Mouse (Mus musculus) embryonic fibroblast, embryonic 13.5 days (primary cell): ENCODE measurements around the gene Prokr1. TPM values are rescaled to one million over a fixed set of nuclear protein-coding genes. Genes with fewer than 3 reads are reported as not detected.

Experiments used
- H3K27ac ChIP-seq: 2 replicates; pipeline ENCODE4 v1.5.1; 2012; ENCODE audit warnings: low read length, control low read depth, inconsistent platforms; ENCODE audit not compliant: insufficient read depth
- H3K4me1 ChIP-seq: 2 replicates; pipeline ENCODE4 v1.6.1; 2011; ENCODE audit warnings: low read length; ENCODE audit not compliant: control insufficient read depth, insufficient read depth
- H3K4me3 ChIP-seq: 2 replicates; pipeline ENCODE4 v1.5.1; 2011; ENCODE audit warnings: mild to moderate bottlenecking, control low read depth, low read length; ENCODE audit not compliant: insufficient read depth
- CTCF ChIP-seq: IDR thresholded peaks from 2 replicates; pipeline ENCODE4 v1.5.1; 2011; ENCODE audit warnings: mild to moderate bottlenecking, control low read depth, low read length, moderate library complexity, borderline replicate concordance; ENCODE audit not compliant: insufficient read depth
- POLR2A ChIP-seq: IDR thresholded peaks from 2 replicates; pipeline ENCODE4 v1.6.1; 2011; ENCODE audit warnings: low read depth, mild to moderate bottlenecking, control low read depth, low read length, moderate library complexity
- polyA plus RNA-seq: library from polyadenylated mRNA; stranded (reverse); fragments of >200 nt; gene quantifications from 2 replicates; pipeline ENCODE4 v1.2.4, GENCODE M21; 2011; ENCODE audit warnings: low read depth; ENCODE audit not compliant: missing spikeins, insufficient read length

Prokr1 gene
- polyA plus RNA-seq, 1 experiment, result 3.3 TPM

DNA sequence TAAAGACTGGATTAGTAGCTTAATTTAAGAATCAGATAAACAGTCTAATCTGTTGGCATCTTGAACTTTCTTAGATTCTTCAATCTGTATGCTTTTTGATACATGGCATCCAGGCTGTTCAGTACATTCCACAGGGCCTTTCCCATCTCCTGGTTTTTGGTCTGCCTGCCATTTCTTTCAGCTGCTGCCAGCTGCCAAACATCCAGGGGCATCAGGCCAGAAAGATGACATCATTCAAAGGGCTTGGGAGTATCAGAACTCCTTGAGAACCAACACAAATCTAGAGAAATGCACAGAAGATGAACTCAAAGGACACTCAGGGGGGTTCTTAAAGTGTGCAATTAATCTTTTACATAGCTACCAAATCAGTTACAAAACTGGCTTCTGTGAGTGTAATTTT is 9.3 kb upstream of the Prokr1 start:
- TF ChIP-seq CTCF (no peak), POLR2A (no peak)

DNA sequence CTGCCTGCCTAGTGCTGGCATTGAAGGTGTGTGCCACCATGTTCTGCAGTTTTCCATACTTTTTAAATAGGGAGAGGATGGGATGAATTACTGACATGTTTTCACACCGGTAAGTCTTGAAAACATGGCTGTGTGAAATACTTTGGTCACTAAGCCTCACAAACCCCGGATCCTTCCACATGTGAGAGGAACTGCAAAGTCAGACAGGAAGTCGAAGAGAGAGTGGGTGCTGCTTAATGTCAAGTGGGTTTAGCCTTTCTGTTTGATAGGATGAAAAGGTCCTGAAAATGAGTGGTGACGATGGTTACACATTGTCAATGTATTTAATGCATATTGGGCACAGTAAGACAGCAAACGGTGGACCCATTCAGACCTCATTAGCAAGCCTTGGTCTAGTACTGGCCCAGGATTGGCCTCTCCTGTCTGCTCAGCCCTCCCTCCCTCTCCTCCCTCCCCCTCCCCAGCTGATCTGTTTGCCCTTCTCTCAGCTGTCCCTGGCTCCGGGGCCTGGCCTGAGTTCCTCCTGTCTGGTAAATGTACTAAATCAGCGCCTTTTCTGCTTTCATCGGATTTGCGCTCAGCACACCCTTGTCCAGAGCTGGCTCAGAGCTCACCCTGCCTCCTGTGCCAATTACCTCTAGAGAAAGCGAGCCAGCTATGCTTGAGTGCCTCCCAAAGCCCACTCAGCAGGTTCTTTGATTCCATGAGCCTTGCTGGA is 6.7 kb upstream of the Prokr1 start:
- TF ChIP-seq CTCF (no peak), POLR2A (no peak)
- Histone ChIP-seq H3K27ac (no peak overlapping the region), H3K4me1 (no peaks in the 10 kb centered on the region), H3K4me3 (no peak overlapping the region)

More for the DNA sequence above, 9.3 kb upstream of the Prokr1 start:
- Histone ChIP-seq H3K4me1 (no peaks in the 10 kb centered on the region), H3K4me3 (no peak overlapping the region), H3K27ac (no peak overlapping the region)

DNA sequence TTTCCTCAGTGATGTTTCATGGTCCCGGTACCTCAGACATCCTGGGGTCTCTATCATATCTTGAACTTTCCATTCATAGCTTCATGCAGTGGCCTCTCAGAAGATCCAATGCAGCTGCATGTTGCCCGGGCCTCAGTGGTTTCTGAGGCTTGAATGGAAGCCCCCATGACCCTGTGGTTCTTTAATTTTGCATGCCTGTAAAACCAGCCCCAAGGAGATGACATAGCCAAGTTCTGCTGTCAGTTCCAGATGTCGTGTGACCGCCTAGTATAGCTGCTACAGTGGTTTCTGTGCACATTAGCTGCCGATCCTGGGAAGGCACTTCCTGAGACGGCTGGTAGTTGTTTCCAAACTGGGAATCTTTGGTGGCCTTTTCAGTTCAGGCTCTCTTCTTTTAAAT is 3.6 kb upstream of the Prokr1 start:
- Histone ChIP-seq H3K27ac (no peak overlapping the region), H3K4me1 (no peaks in the 10 kb centered on the region), H3K4me3 (no peak overlapping the region)
- TF ChIP-seq POLR2A (no peak), CTCF (no peak)

DNA sequence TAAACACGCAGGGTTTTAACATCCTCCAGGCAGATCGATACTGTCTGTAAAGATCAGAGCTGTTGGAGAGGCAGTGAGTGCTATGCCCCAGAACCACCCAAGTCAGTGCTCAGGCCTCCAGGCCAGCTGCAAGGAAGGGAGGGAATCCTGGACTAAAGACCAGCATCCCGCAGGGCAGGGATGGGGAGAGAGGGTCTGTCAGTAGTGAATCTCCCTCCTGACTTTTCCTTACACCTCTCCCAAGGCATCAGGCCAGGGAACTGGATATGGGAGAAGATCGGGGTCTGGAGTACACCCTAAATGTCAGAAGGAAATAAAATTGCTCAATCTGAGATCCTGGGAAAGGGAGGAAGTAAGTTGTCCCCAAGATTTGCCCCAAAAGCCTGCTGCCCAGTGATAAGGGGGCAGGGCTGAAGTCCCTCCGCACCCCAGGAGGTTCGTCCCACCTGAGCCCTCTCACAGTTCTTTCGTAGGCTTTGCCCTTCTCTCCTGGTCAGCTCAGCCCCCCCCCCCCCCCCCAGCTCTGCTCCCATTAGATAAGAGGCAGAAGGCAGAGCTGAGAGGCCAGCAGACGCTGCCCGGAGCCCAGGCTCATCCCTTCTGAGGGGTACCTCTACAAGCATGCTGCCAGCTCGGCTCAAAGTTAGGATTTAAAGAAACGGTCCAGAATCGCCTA is 687 bp downstream of the Prokr1 start:
- no peaks in the 10 kb centered on the region for H3K4me1 ChIP-seq
- peak overlapping the region; percentile 46 for H3K4me3 ChIP-seq
- TF ChIP-seq CTCF, result no peak
- H3K27ac ChIP-seq, result no peak overlapping the region

DNA sequence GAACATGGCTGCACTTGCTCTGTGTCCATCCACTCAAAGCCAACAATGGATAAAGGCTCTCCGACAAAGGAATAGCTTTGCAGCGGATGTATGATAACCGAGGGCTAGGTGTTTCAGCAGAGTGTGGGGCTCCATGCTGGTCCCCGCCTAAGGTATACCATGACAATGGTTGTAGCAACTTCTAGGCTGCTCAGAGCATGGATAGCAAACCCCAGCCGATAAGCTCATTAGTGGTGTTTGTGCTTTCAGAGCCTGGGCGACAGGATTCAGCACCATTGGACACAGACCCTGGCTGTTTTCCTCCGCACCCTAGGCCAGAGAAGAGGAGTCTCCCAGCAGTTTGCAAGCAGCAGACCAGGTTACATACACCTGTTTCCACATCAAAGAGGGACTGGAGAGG is 6.6 kb downstream of the Prokr1 start:
- no peak overlapping the region for H3K4me3 ChIP-seq
- no peaks in the 10 kb centered on the region for H3K4me1 ChIP-seq

DNA sequence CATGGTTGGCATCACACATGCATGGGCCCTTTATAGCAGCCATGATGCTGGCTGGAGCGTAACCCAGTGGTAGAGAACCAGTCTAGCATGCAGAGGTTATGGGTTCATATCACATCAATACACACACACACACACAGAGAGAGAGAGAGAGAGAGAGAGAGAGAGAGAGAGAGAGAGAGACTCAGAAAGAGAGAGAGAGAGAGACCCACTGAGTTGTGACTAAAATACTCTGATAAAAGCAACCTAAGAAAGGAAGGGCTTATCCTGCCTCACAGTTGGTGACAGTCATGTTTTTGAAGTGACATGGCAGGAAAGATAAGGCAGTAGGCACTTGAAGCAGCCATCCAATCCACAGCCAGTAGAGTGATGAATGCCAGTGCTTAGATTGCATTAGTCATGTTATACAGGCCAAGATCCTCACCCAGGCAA is 7.3 kb downstream of the Prokr1 start:
- no peak for TF ChIP-seq POLR2A
- no peak for TF ChIP-seq CTCF
- Histone ChIP-seq H3K4me3 (no peak overlapping the region), H3K27ac (no peak overlapping the region), H3K4me1 (no peaks in the 10 kb centered on the region)

More for the DNA sequence above, 6.6 kb downstream of the Prokr1 start:
- H3K27ac ChIP-seq, result no peak overlapping the region
- TF ChIP-seq CTCF, result no peak
- TF ChIP-seq POLR2A, result no peak

DNA sequence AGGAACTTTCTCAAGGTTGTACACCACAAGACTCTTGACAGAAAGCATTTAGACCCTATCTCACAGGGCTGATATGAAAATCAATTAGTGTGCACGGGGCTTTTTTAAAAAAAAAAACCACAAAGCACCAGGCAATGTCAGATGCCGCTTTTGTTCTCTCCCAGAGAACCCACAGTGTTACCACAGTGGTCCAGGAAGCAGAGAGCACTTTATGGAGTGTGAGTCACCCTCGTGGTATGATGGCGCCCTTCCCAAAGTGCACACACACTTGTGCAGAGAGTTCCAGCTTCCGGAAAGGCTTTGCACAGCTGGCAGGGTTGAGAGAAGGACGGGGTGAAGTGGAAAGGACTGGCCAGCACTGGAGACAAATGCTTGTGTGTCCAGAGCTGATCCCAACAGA is 8.1 kb downstream of the Prokr1 start:
- no peak for TF ChIP-seq CTCF
- TF ChIP-seq POLR2A, result no peak
- Histone ChIP-seq H3K27ac (peak overlapping the region; percentile 62), H3K4me3 (no peak overlapping the region), H3K4me1 (no peaks in the 10 kb centered on the region)

DNA sequence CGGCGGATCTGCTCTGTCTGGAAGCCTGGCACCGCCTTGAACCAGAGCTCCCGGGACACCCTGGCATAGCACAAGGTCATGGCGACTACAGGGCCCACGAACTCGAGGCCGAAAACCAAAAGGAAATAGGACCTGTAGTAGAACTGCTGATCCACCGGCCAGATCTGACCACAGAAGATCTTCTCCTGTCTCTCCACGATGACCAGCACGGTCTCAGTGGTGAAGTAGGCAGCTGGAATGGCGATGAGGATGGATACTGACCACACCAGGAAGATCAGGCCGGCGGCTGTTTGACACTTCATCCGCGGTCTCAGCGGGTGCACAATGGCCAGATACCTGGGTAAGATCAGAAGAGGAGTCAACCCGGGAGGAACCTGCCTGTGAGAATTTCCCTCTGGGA is 9.0 kb downstream of the Prokr1 start:
- Histone ChIP-seq H3K27ac (no peak overlapping the region), H3K4me1 (no peaks in the 10 kb centered on the region), H3K4me3 (no peak overlapping the region)
- TF ChIP-seq POLR2A (no peak), CTCF (no peak)

DNA sequence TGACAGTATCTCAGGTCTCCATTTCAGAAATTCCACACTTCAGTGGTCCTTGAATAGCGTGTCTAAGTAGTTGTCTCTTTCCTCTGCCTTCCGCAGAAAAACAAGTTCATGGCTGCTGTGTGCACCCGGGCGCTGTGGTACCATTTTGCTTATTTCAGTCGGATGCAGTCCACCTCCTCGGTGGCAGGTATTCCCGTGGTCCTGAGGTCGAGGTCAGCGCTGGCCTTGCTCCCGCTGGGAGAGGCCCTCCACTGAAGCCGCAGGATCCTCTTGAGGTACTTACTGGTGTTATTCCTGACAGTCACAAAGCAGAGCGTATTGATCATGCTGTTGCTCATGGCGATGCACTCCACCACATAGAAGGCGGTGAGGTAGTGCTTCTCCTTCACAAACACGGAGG is 9.5 kb downstream of the Prokr1 start:
- H3K27ac ChIP-seq, result no peak overlapping the region
- no peak overlapping the region for H3K4me3 ChIP-seq
- TF ChIP-seq CTCF, result no peak
- no peak for TF ChIP-seq POLR2A
- H3K4me1 ChIP-seq, result no peaks in the 10 kb centered on the region

DNA sequence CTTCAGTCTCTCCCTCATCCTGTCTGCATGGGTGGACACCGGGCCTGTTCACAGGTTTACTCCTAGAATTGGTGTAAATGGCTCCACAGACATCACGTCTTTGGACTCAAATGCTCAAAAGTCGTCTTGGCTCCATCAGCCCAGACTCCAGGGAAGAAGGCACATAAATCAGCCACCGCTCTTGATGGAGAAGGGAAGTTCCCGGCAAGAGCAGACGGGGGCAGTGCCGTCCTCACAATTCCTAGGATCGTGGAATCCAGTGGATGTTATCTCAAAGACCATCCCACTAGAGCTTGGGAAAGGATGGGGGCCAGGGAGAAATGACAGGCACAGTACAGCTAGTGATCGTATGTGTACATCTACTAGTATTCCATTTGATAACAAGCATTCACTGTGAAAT is 12.3 kb downstream of the Prokr1 start:
- Histone ChIP-seq H3K27ac (no peak overlapping the region), H3K4me3 (no peak overlapping the region), H3K4me1 (no peaks in the 10 kb centered on the region)
- TF ChIP-seq POLR2A, result no peak
- TF ChIP-seq CTCF, result peak; percentile 17; the same call in 1 of the 2 replicates
